Mouse (Mus musculus) liver, adult 2 months (tissue): Measurements from ENCODE around the gene Cpox. TPM values are rescaled to one million over a fixed set of nuclear protein-coding genes. Genes with fewer than 3 reads are reported as not detected.

ENCODE experiments used
- DNase-seq: peaks from one replicate; pipeline ENCODE4 v3.0.0-alpha.2; 2011; ENCODE audit warnings: low read depth, low spot score; ENCODE audit errors: extremely low read depth
- H3K27ac ChIP-seq: fragments of 200-500 bp; replicated peaks from 2 replicates; pipeline ENCODE4 v1.5.1; 2012; ENCODE audit warnings: low read depth, mild to moderate bottlenecking, control low read depth, inconsistent platforms, low read length; ENCODE audit not compliant: insufficient read depth
- H3K27me3 ChIP-seq: fragments of 200-500 bp; 2 replicates; pipeline ENCODE4 v1.6.1; 2012; ENCODE audit warnings: mild to moderate bottlenecking, moderate library complexity, low read length, inconsistent platforms; ENCODE audit not compliant: control insufficient read depth, insufficient read depth
- H3K36me3 ChIP-seq: fragments of 200-500 bp; 2 replicates; pipeline ENCODE4 v1.6.1; 2012; ENCODE audit warnings: low read length, inconsistent platforms; ENCODE audit not compliant: control insufficient read depth, insufficient read depth
- H3K4me1 ChIP-seq: fragments of 200-500 bp; 2 replicates; pipeline ENCODE4 v1.6.1; 2011; ENCODE audit warnings: low read length; ENCODE audit not compliant: control insufficient read depth, insufficient read depth
- H3K4me3 ChIP-seq: fragments of 200-500 bp; 2 replicates; pipeline ENCODE4 v1.5.1; 2011; ENCODE audit warnings: low read depth, mild to moderate bottlenecking, control low read depth, low read length, moderate library complexity; ENCODE audit not compliant: insufficient read depth
- H3K79me2 ChIP-seq: fragments of 200-500 bp; 2 replicates; pipeline ENCODE4 v1.6.1; 2012; ENCODE audit warnings: inconsistent platforms, mild to moderate bottlenecking, low read length, moderate library complexity; ENCODE audit not compliant: control insufficient read depth, insufficient read depth
- H3K9ac ChIP-seq: fragments of 200-500 bp; 2 replicates; pipeline ENCODE4 v1.6.1; 2012; ENCODE audit warnings: low read depth, mild to moderate bottlenecking, control low read depth, inconsistent platforms, low read length
- CTCF ChIP-seq: fragments of 200-500 bp; IDR thresholded peaks from 2 replicates; pipeline ENCODE4 v1.5.1; 2011; ENCODE audit warnings: low read depth, low read length, control low read depth
- POLR2A ChIP-seq: fragments of 200-500 bp; IDR thresholded peaks from 2 replicates; pipeline ENCODE4 v1.6.1; 2011; ENCODE audit warnings: low read length, control low read depth; ENCODE audit not compliant: insufficient read depth; ENCODE audit errors: extremely low read depth
- WGBS: fragments of 180-500 bp; shearing (Covaris S2); methylation state at CpG from one replicate; pipeline ENCODE4 v1.1.7; 2018; 5-methylcytosine and 5-hydroxymethylcytosine counted together
- polyA plus RNA-seq: library from polyadenylated mRNA; depleted of rRNA; stranded (reverse); fragments of >200 nt; gene quantifications from 2 replicates; pipeline ENCODE4 v1.2.3, GENCODE M21; 2012
- total RNA-seq: library from RNA; depleted of rRNA; stranded (reverse); fragments of >200 nt; gene quantifications from 2 replicates; pipeline ENCODE4 v1.2.3, GENCODE M21; 2014

The Cpox gene
- total and polyA plus RNA-seq, 2 experiments = 68.1 to 75.2 TPM

- TF ChIP-seq CTCF (no peak), POLR2A (no peak)
These were observed 33.5 kb downstream of the Cpox start for GRCm38 (mm10) chr16:58703382-58704124.

GRCm38 (mm10) chr16:58704999-58705398, 34.9 kb downstream of the Cpox start:
- Histone ChIP-seq H3K9ac (no peak overlapping the region), H3K27ac (no peak overlapping the region), H3K27me3 (no peaks in the 10 kb centered on the region), H3K4me3 (no peak overlapping the region), H3K4me1 (no peaks in the 10 kb centered on the region; the same call in 1 of the 2 replicates), H3K79me2 (no peaks in the 10 kb centered on the region), H3K36me3 (no peaks in the 10 kb centered on the region)
- TF ChIP-seq POLR2A (no peak), CTCF (no peak)
- no peak for DNase-seq

More at GRCm38 (mm10) chr16:58703382-58704124, 33.5 kb downstream of the Cpox start:
- no peaks in the 10 kb centered on the region for H3K79me2 ChIP-seq
- H3K36me3 ChIP-seq = no peaks in the 10 kb centered on the region
- DNase-seq = peak; percentile 67
- no peak overlapping the region for H3K9ac ChIP-seq
- H3K4me3 ChIP-seq = no peak overlapping the region
- no peak overlapping the region for H3K27ac ChIP-seq
- no peaks in the 10 kb centered on the region; the same call in 1 of the 2 replicates for H3K4me1 ChIP-seq
- 17% methylated on average over 10 of the region's 10 CpGs for WGBS
- no peaks in the 10 kb centered on the region for H3K27me3 ChIP-seq

- Histone ChIP-seq H3K4me3 (no peak overlapping the region), H3K79me2 (no peaks in the 10 kb centered on the region), H3K27me3 (no peaks in the 10 kb centered on the region), H3K4me1 (no peaks in the 10 kb centered on the region; the same call in 1 of the 2 replicates), H3K9ac (no peak overlapping the region), H3K36me3 (no peaks in the 10 kb centered on the region), H3K27ac (no peak overlapping the region)
- DNase-seq = no peak
- no peak for TF ChIP-seq POLR2A
- WGBS = 93% methylated on average over 4 of the region's 4 CpGs
These were observed 37.3 kb downstream of the Cpox start for GRCm38 (mm10) chr16:58707276-58707905.

GRCm38 (mm10) chr16:58708601-58709475, 38.7 kb downstream of the Cpox start:
- TF ChIP-seq CTCF (no peak), POLR2A (no peak)
- no peaks in the 10 kb centered on the region for H3K36me3 ChIP-seq
- WGBS = 80% methylated on average over 3 of the region's 3 CpGs
- H3K79me2 ChIP-seq = no peaks in the 10 kb centered on the region
- no peaks in the 10 kb centered on the region for H3K27me3 ChIP-seq
- DNase-seq = no peak
- H3K27ac ChIP-seq = no peak overlapping the region
- H3K9ac ChIP-seq = no peak overlapping the region
- no peak overlapping the region for H3K4me3 ChIP-seq
- no peaks in the 10 kb centered on the region for H3K4me1 ChIP-seq

- 90% methylated on average over 4 of the region's 4 CpGs for WGBS
These were observed 39.4 kb downstream of the Cpox start for GRCm38 (mm10) chr16:58709536-58709935.

More at GRCm38 (mm10) chr16:58709536-58709935, 39.4 kb downstream of the Cpox start:
- no peak for TF ChIP-seq POLR2A
- no peak for TF ChIP-seq CTCF
- Histone ChIP-seq H3K4me3 (no peak overlapping the region), H3K36me3 (no peaks in the 10 kb centered on the region), H3K27ac (no peak overlapping the region), H3K4me1 (no peaks in the 10 kb centered on the region), H3K9ac (no peak overlapping the region), H3K27me3 (no peaks in the 10 kb centered on the region), H3K79me2 (no peaks in the 10 kb centered on the region)
- no peak for DNase-seq
